Mouse (Mus musculus): ENCODE results near the gene Rasa2. TPM values are rescaled to one million over a fixed set of nuclear protein-coding genes. Genes with fewer than 3 reads are reported as not detected.

Gene Rasa2
- total and polyA plus RNA-seq, 3 experiments, result 9.7 to 9.8 (median 9.8) TPM

GRCm38 (mm10) chr9:96632756-96633155, 1.3 kb upstream of the Rasa2 start:
- Histone ChIP-seq H3K4me2 (ENCODE audit: insufficient read depth, low read depth, poor library complexity, severe bottlenecking) (no peak overlapping the region), H3K4me3 (replicated peaks in 1 of 3; ENCODE audit: low read depth in 2 of 3, low read length in 2 of 3, poor library complexity in 1 of 3) (no peak overlapping the region), H3K27me3 (replicated peaks) (peaks cover 2% of the 10 kb centered on the region), H3K4me1 (ENCODE audit: control insufficient read depth in 1 of 2, insufficient read depth in 2 of 2) (peaks cover 5 to 50% of the 10 kb centered on the region in 2 experiments; a peak in 3 of 4 replicates), H3K79me2 (replicated peaks; ENCODE audit: control insufficient read depth, extremely low read depth, insufficient read depth, poor library complexity, severe bottlenecking) (peaks cover 7% of the 10 kb centered on the region), H3K36me3 (replicated peaks in 1 of 2; ENCODE audit: control insufficient read depth in 1 of 2, insufficient read depth in 1 of 2, low read length in 1 of 2) (peaks cover 0 to 4% of the 10 kb centered on the region in 2 experiments), H3K27ac (ENCODE audit: insufficient read depth, low read depth) (no peak overlapping the region), H3K9me3 (replicated peaks; ENCODE audit: low read length) (no peaks in the 10 kb centered on the region), H3K9ac (ENCODE audit: insufficient read depth, low read depth) (no peak overlapping the region)
- in situ Hi-C loops (cut with MboI; ENCODE audit: low pct_ligation_motif_present, low pct_unique_long_range_greater_than_20kb, low sequenced_read_pairs), result no loop called here
- DNase-seq (ENCODE audit: extremely low read depth), result no peak
- TF ChIP-seq MAX (IDR thresholded peaks at IDR 0.05; ENCODE audit: low read length), result no peak
- TF ChIP-seq RAD21 (IDR thresholded peaks at IDR 0.05; ENCODE audit: low read depth, low read length), result no peak
- no peak for TF ChIP-seq ZKSCAN1 (IDR thresholded peaks at IDR 0.05; ENCODE audit: borderline replicate concordance, low read depth, low read length)
- TF ChIP-seq MAZ (IDR thresholded peaks at IDR 0.05; ENCODE audit: low read depth, low read length), result no peak
- no peak for TF ChIP-seq UBTF (IDR thresholded peaks at IDR 0.05; ENCODE audit: low read depth, low read length)
- TF ChIP-seq NELFE (IDR thresholded peaks at IDR 0.05; ENCODE audit: low read depth, low read length), result no peak
- no peak for TF ChIP-seq HCFC1 (IDR thresholded peaks at IDR 0.05; ENCODE audit: low read depth, low read length)
- no peak for TF ChIP-seq ZNF384 (IDR thresholded peaks at IDR 0.05; ENCODE audit: low read depth, low read length)
- TF ChIP-seq TCF12 (IDR thresholded peaks at IDR 0.05; ENCODE audit: low read depth, low read length), result no peak
- no peak for TF ChIP-seq JUN (IDR thresholded peaks at IDR 0.05; ENCODE audit: insufficient read depth, low read depth, low read length)
- dilution Hi-C loops (cut with MboI; ENCODE audit: extremely low pct_ligation_motif_present, extremely low pct_unique_long_range_greater_than_20kb, low sequenced_read_pairs), result no loop called here

DNA sequence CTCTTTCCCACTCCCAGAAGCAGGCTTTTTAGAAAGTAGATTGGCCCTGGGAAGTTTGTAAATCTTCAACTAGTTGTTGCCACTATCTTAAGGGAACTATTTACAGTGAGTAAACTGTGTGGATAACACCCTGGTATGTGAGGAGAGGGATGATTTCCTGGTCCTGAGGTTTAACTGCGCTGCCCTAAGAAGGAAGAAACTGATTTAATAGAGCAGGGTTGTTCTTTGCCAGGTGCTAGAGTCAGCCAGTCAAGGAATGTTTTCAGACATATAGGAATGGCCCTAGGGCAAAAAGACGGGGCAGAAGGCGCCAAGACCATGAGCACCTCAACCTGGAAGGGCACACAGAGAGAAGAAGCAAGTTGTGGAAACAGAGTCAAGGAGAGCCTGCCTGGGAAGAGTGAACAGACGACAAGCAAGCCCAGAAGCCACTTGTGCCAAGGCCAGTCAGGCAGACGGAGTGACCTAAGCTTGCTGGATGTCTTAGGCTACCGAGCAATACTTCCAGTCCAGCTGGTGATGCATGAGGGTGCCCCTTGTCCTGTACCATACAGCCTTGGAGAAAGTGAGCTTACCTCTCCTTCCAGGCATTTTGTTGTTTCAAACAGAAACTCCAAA, 765 bp upstream of the Rasa2 start:
- Histone ChIP-seq H3K79me2 (replicated peaks; ENCODE audit: control insufficient read depth, extremely low read depth, insufficient read depth, poor library complexity, severe bottlenecking) (peaks cover 12% of the 10 kb centered on the region), H3K4me3 (replicated peaks in 1 of 3; ENCODE audit: low read depth in 2 of 3, low read length in 2 of 3, poor library complexity in 1 of 3) (no peak overlapping the region), H3K36me3 (replicated peaks in 1 of 2; ENCODE audit: control insufficient read depth in 1 of 2, insufficient read depth in 1 of 2, low read length in 1 of 2) (peaks cover 0 to 4% of the 10 kb centered on the region in 2 experiments), H3K9me3 (replicated peaks; ENCODE audit: low read length) (no peaks in the 10 kb centered on the region), H3K4me1 (ENCODE audit: control insufficient read depth in 1 of 2, insufficient read depth in 2 of 2) (peaks cover 5 to 48% of the 10 kb centered on the region in 2 experiments; a peak in 3 of 4 replicates), H3K4me2 (ENCODE audit: insufficient read depth, low read depth, poor library complexity, severe bottlenecking) (peak overlapping the region; percentile 99), H3K27me3 (replicated peaks) (peaks cover 2% of the 10 kb centered on the region), H3K9ac (ENCODE audit: insufficient read depth, low read depth) (peak overlapping the region; percentile 72), H3K27ac (ENCODE audit: insufficient read depth, low read depth) (no peak overlapping the region)
- TF ChIP-seq E2F4 (IDR thresholded peaks at IDR 0.05; ENCODE audit: insufficient replicate concordance, low read depth, low read length), result no peak
- TF ChIP-seq GABPA (IDR thresholded peaks at IDR 0.05; ENCODE audit: insufficient replicate concordance, low read depth, low read length), result no peak
- TF ChIP-seq TCF12 (IDR thresholded peaks at IDR 0.05; ENCODE audit: low read depth, low read length), result no peak
- TF ChIP-seq CHD2 (IDR thresholded peaks at IDR 0.05; ENCODE audit: low read length), result no peak
- no peak for TF ChIP-seq ZKSCAN1 (IDR thresholded peaks at IDR 0.05; ENCODE audit: borderline replicate concordance, low read depth, low read length)
- TF ChIP-seq MAX (IDR thresholded peaks at IDR 0.05; ENCODE audit: low read length), result no peak
- no peak for TF ChIP-seq BHLHE40 (IDR thresholded peaks at IDR 0.05; ENCODE audit: low read depth, low read length)
- no peak for TF ChIP-seq MAZ (IDR thresholded peaks at IDR 0.05; ENCODE audit: low read depth, low read length)
- in situ Hi-C loops (cut with MboI; ENCODE audit: low pct_ligation_motif_present, low pct_unique_long_range_greater_than_20kb, low sequenced_read_pairs), result no loop called here
- DNase-seq (ENCODE audit: extremely low read depth), result no peak
- dilution Hi-C loops (cut with MboI; ENCODE audit: extremely low pct_ligation_motif_present, extremely low pct_unique_long_range_greater_than_20kb, low sequenced_read_pairs), result no loop called here
